Mouse (Mus musculus) adrenal gland (tissue): ENCODE results near the gene Ppt2.

Experiments used
- intact Hi-C: fragments of 180-260 bp; cut with DNase I; formaldehyde crosslinking; loops from one replicate; pipeline ENCODE4 v1.15.1; 2025

Ppt2 gene

DNA sequence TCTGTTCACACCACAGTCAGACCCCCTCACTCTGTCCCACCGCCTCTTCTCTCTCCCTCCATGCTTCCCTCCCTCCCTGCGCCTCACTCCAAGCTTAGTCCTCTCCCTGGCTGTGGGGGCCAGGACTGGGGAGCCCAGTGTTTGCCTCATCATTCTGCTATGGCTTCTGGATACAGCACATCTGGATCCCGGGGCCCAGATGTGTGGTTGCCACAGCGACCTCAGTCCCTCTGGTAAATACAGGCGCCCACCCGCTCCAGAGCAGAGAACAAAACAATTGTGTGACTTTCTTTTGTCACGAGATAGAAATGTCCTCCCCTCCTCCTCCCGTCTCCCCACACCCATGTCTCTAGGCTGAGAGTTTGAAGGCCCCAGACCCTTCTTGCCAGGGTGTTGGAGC is 28.4 kb upstream of the Ppt2 start:
- intact Hi-C loops: no loop called here

DNA sequence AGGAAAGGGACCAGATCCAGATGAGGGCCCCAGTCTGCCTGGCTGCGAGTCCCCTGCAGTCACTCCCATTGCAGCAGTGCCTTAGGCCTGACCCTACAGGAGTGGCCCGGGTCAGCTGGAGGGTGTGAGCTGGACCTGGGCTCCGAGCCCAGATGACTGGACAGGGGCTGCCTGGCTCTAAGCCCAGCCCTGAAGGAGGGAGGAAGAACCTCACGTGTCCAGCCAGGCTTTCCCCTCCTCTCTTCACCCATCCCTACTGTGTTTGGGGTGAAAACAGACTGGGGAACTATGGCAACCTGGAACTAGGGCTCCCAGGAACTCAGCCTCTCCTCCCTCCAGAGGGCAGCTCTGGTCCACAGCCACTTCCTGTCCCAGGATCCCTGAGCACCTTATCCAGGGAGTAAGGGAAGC is 27.3 kb upstream of the Ppt2 start:
- intact Hi-C loops: no loop called here

DNA sequence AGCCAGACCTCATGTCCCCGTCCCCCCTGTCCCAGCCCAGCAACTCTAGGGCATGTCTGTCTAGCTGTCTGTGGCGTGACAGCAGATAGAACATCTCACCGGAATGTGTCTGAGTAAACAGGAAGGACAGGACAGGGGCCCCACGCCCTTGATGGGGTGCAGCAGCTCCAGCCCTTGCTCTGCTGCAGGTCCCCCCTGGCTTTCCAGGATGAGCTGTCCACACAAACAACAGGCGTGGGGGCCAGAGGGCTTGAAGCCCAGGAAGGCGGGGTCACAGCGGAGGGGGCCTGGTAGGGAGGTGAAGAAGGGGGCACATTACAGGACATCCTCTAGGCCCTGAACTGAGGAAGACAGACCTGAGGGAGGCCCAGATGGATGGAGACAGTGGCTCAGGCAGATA is 26.9 kb upstream of the Ppt2 start:
- intact Hi-C loops: no loop called here

DNA sequence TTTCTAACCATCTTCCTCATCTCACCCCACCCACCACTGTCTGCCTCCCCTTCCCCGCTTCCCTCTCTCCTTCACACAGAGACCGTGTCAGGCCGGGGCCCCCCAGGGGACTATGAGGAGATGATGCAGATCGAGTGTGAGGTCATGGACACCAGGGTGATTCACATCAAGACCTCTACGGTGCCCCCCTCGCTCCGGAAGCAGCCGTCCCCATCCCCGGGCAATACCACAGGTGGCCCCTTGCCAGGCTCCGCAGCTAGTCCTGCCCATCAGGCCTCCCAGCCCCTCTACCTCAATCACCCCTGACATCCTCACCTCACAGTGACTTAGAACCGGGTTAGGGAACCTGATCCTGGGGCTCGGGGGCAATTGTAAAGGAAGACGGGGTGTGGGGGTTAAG is 26.1 kb upstream of the Ppt2 start:
- intact Hi-C loops: loop anchor here (5.0 kb wide), 1 partner anchor 37 kb away; the partner anchor contains the start of gene Egfl8

DNA sequence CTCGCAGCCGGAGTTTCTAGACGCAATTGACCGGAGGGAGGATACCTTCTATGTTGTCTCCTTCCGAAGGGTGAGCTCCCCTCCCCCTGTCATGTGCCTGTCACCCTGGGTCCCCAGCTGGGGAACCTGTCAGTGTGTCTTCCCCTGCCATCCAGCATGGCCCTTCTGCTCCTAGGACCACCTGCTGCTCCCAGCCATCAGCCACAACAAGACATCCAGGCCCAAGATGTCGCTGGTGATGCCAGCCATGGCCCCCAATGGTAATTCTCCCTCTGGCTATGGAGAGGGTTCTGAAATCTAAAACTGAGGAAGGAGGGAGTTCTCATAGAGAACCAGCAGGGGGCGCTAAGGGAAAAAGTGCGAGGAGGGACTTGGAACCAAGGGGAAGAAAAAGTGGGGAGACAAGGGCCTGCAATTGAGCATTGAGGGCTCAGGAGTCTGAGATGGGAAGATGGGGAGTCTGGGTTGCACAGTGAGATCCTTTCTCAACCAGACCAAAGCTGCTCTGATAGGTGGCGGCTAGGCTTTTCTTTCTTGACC is 25.5 kb upstream of the Ppt2 start:
- intact Hi-C loops: loop anchor here (2.0 to 5.0 kb wide), 2 partner anchors 37 to 59 kb away; partner anchors contain the start of gene Egfl8

DNA sequence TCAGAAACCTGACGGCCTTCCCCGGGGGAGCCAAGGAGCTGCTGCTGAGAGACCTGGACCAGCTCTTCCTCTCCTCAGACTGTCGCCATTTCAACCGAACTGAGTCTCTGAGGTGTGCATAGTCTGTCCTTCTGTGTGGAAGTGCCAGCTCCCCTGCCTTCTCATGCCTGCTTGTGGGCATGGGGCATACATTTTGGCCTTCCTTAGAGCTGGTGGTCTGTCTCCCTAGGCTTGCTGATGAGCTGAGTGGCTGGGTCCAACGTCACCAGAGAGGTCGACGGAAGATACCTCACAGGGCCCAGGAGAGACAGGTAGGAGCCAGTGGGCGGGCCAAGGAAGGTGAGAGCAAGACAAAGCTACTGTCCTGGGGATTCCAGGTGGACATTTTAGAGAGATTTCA is 24.7 kb upstream of the Ppt2 start:
- intact Hi-C loops: loop anchor here (2.0 to 5.0 kb wide), 2 partner anchors 36 to 60 kb away; partner anchors contain the start of gene Egfl8

DNA sequence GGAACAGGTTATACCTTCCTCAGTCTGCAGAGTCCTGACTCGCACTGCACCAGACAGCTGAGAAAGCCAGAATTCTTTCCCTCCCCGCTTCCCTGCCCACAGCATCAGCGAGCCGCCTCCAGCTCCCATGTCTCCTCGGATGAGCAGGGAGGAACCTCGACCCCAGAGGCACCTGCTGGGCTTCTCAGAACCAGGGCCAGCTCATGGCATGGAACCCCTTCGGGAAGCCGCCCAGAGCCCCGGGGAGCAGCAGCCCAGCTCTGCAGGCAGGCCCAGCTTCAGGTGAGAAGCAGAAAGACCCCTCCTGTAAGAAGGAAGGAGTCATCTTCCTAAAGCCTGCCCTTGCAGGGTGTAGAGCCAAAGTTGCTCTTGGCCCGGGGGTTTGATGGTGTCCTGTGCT is 24.2 kb upstream of the Ppt2 start:
- intact Hi-C loops: loop anchor here (2.0 to 5.0 kb wide), 2 partner anchors 35 to 60 kb away; partner anchors contain the start of gene Egfl8

DNA sequence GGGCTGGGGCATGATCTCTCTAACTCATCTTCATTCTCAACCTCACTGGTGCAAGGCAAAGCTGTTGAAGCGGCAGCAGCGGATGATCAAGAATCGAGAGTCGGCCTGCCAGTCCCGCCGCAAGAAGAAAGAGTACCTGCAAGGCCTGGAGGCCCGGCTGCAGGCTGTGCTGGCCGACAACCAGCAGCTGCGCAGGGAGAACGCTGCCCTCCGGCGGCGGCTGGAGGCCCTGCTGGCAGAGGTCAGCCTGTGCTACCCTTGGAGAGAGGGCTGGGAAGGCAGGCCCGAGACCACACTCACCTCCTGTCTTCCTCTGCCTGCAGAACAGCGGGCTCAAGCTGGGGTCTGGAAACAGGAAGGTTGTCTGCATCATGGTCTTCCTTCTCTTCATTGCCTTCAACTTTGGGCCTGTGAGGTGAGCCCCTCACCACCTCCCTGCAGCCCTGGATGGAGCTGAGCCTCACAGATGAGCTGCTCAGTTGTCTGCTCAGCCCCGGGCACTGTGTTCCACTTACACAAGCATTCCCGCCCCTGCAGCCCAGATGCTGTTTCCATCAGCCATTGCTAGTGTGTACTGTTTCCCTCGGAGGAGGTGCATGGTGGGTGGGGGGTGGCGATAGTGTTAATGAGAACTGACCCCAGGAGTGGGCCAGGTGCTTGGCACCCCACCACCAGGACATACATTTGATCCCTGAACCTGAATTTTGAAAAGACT is 23.4 kb upstream of the Ppt2 start:
- intact Hi-C loops: loop anchor here (2.0 to 5.0 kb wide), 2 partner anchors 34 to 61 kb away; partner anchors contain the start of gene Egfl8

DNA sequence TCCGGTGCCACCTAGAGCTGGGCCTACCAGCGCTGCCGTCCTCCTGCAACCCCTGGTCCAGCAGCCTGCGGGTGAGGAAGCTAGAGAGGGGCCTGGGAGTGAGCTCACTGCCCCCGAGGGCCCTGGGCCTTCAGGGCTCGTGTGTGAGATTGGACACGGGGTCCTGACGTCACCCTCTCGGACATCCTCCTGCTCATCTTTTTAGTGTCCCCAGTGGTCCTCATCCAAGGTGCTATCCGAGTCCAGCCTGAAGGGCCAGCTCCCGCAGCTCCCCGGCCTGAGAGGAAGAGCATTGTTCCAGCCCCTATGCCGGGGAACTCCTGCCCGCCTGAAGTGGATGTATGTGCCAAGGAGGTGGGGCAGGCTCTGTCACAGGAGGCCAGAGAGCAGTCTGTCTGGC is 22.5 kb upstream of the Ppt2 start:
- intact Hi-C loops: loop anchor here (5.0 kb wide), 1 partner anchor 33 kb away; the partner anchor contains the start of gene Egfl8

DNA sequence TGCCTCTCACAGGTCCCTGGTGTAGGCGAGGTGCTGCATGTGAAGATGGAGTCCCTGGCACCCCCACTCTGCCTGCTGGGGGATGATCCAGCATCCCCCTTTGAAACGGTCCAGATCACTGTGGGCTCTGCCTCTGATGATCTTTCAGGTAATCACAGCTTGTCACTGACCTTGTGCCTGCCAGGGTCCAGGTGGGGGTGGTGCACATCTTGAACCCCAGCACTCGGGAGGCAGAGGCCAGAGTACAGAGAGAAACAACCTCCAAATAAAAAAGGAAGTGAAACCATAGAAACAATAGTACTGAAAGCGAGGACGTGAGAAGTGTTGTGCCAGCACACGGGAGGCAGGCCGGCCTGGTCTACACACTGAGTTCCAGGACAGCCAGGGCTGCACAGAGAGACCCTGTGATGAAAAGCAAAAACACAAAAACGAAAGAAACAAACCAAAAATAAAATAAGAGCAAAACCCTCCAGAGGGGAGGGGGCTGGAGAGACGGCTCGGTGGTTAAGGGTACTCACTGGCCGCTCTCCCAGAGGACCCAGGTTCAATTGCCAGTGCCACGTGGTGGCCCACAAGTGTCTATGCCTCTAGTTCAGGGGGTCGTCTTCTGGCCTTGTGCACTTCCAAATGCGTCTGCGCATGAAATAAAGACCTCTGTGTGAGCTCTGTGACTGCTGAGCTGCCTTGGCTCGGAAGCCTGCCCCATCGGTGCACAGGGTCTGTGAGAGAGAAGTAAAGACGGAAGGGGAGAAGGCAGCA is 21.0 kb upstream of the Ppt2 start:
- intact Hi-C loops: loop anchor here (1.0 kb wide), 1 partner anchor 29 kb away; no protein-coding TSS in a partner anchor

DNA sequence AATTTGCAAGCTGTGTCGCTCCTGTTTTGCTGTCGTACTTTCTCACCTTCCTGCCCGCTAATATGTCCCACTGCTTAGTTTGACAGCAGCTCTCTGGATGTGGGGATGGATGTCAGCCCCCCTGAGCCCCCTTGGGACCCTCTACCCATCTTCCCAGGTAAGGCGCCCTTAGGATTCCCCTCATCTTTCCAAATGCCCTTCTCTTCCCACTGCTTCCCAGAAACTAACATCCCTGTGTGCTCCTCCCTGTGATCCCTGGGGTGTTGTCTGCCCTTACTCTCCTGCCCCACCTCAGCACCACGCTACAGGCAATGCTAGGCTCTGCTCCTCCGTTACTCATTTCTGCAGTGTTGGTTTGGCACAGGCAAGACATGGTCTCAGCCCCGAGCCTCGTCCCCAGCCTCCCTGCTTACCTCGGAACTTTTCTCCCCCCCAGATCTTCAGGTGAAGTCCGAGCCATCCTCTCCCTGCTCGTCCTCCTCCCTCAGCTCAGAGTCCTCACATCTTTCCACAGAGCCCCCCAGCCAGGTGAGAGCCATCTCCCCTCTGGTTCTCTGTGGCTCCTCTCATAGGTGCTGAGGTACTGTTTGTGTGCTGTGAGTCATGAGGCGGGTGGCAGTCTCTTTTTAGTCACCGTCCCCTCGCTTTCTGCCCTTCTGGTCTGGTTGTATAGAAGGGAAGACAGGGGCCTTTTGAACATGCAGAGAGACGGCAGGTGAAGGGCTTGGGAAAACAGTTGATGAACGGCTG is 20.0 kb upstream of the Ppt2 start:
- intact Hi-C loops: no loop called here

DNA sequence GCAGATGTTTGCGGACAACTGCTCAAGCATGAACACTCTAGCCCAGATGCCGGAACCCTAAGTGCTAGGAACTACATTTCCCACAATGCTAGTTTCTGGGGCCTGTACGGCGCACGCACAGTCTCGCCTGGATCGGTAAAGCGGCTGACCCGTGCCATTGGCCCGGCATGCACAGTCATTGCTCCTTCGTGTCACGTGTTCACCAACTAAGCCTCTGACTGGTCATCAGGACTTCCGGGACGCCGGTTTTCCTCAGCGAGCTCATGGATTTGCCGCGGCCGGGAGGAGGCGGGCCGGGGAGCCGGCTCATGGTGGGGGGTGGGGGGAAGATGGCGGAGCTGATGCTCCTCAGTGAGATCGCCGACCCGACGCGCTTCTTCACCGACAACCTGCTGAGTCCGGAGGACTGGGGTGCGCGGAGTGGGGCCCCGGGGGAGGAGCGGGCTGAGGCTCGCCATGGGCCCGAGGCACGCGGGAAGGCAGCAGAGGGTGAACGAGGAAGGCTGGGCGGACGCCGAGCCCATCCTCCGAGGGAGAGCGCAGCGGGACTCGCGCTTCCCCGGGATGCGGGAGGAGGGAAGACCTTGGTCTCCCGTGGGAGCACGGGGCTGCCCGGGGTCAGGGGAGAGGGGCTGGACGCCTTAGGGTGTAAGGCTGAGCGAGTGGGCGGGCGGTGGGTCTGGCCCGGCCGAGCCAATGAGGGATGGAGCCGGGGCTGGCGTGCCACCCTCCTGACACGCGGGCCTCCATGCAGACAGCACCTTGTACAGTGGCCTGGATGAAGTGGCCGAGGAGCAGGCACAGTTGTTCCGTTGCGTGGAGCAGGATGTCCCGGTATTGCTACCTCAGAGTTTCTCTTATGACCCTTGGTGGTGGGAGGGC is 18.8 kb upstream of the Ppt2 start, which contains the start of gene Atf6b:
Gene Atf6b (plus strand): TSS at position 241 of the 882 bp plus-strand sequence.
- intact Hi-C loops: no loop called here

DNA sequence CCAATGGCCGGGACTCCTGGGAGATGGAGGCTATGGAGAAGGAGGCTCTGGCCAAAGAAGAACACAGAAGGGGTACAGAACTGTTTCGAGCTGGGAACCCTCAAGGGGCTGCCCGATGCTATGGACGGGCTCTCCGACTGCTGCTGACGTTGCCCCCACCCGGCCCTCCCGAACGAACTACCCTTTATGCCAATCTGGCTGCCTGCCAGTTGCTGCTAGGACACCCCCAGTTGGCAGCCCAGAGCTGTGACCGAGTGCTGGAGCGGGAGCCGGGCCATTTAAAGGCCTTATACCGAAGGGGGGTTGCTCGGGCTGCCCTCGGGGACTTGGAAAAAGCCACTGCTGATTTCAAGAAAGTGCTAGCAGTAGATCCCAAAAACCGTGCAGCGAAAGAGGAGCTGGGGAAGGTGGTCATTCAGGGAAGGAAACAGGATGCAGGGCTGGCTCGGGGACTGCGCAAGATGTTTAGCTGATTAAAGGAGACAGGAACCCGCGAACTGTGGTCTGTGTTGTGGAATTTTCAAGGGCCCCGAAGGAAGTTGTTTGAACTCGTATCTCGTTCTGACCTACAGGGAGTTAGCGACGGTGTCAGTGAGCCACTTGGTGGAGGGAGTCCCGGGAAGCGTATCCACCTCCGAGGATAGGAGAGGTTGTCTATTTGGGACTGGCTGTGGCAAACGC is 17.7 kb upstream of the Ppt2 start:
- intact Hi-C loops: no loop called here

DNA sequence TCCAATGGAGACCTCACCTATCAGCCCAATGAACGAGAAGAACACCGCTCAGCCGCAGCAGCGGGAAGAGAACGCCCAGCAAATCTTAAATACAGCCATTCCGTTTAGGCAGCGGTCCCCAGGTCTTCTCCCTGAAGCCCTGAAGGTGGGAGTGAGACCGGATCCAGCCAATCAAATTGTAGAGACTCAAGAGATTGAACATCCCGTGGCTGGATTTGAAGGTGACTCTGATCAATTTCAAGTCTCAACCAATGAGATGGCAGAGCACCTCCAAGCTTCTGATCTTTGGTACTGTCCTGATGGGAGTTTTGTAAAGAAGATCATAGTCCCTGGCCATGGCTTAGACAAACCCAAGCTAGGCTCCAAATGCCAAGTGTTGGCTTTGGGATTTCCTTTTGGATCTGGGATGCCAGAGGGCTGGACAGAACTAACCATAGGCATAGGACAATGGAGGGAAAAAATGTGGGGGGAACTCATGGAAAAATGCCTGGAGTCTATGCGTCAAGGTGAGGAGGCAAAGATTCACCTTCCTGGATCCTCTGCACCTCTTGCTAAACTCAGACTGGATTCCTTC is 17.0 kb upstream of the Ppt2 start:
- intact Hi-C loops: no loop called here

DNA sequence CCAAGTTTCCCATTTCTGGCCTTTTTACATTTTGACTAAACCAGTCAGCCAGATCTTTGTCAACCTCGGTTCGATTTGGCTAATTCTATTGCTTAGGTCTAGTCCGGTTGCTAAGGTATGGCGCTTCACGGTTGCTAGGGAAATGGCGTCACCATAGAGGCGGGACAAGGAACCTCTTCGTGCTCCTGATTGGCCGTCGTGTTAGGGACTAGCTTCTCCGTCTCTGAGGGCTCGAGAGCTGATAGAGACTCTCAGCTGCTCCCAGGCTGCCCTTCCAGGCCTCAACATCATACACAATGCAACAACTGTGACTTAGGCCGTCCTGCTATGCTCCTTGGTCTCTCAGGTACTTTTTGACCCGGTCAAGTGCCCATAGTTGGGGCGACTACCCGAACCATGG is 16.3 kb upstream of the Ppt2 start, which contains the start of gene Fkbpl:
Gene Fkbpl (plus strand): TSS at position 157 of the 400 bp plus-strand sequence.
- intact Hi-C loops: no loop called here

DNA sequence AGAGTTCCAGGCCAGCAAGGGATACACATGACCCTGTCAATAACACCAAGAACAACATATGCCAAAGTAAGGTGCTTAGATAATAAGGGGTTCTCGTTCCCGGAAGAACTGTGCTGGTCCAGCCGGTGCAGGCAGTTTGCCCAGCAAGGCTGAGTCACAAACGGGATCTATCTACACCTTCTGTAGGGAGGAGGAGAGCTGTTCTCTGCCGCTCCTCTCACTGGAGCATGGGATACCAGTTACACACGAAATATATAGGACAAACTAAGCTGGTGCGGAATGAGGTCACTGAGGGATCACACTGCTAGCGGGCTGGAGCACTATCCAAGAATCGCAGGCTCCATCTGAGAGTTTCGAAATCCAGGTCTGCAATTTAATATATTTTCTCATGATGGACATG is 15.6 kb upstream of the Ppt2 start:
- intact Hi-C loops: no loop called here

DNA sequence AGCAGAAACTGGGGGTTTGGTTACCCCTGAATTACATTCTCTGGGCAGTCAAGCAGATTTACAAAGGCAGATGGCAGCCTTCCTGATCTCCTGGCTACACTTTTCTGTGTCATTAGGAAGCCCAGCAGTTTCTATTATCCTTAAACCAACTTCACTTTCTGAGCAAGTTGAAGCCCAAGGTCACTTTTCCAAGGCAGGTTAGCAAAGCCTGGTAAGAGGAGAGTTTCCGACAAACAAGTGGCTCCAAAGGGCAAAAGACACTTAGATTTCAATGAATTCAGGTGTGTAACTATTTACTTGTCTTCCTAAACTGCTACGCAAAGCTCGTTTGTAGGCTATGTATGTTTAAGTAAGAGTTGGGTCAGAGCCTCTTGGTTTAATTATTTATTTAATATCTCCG is 15.1 kb upstream of the Ppt2 start:
- intact Hi-C loops: no loop called here

DNA sequence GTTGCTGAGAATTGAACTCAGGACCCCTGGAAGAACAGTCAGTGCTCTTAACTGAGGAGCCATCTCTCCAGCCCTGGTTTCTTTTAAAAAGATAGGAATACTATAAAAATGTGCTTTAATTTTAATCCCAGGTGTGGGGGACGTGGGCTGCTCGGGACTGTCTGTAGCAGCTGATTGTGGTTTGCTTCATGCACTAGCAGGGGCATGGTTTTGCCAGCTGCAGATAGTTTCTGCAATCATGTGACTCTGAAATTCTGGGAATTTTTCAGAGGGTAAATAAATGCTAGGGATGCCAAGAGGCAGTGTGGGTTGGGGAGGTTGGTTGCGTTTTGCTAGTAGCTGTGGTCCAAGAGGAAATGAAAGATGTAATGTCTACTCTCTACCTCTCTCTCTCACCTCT is 13.6 kb upstream of the Ppt2 start:
- intact Hi-C loops: no loop called here
